Comparison of ENCODE assay signal across 8 mouse cellular contexts in genomic region chr9:44066785-44067225, GRCm38 (mm10). TPM values are rescaled to one million over a fixed set of nuclear protein-coding genes. Genes with fewer than 3 reads are reported as not detected.
DNase-seq lines count a peak whose midpoint lies in the region; ATAC-seq and TF ChIP-seq lines count a peak whose summit lies in the region.

TSS of gene Usp2 (plus strand) at chr9:44067021.

- peak; percentile 98; the same call in 1 of the 2 replicates for TF ChIP-seq CTCF in gastrocnemius, adult 2 months (IDR thresholded peaks at IDR 0.05)
- peak; percentile 79 for TF ChIP-seq CTCF in hindbrain, postnatal 0 days (IDR thresholded peaks at IDR 0.05; ENCODE audit: low read depth)
- TF ChIP-seq CTCF in left cerebral cortex, adult 2 months (IDR thresholded peaks at IDR 0.05) = peak; percentile 99

- H3K4me3 ChIP-seq in gastrocnemius, adult 2 months = peak within 1 kb of the TSS; percentile 76
- H3K4me3 ChIP-seq in hindbrain, postnatal 0 days (ENCODE audit: low read length) = peak within 1 kb of the TSS; percentile 58
- H3K4me3 ChIP-seq in left cerebral cortex, adult 2 months = peak within 1 kb of the TSS; percentile 62
- peak within 1 kb of the TSS; percentile 94 for H3K4me3 ChIP-seq in megakaryocyte, embryonic 14.5 days (replicated peaks)

- H3K27ac ChIP-seq in gastrocnemius, adult 2 months = peak within 1 kb of the TSS; percentile 97
- H3K27ac ChIP-seq in hindbrain, postnatal 0 days = peak within 1 kb of the TSS; percentile 58; the same call in 1 of the 2 replicates
- H3K27ac ChIP-seq in left cerebral cortex, adult 2 months = peak within 1 kb of the TSS; percentile 91

- no peaks in the 10 kb centered on the region for H3K4me1 ChIP-seq in hindbrain, postnatal 0 days (ENCODE audit: insufficient read depth, low read length)
- peaks cover 27% of the 10 kb centered on the region for H3K4me1 ChIP-seq in megakaryocyte, embryonic 14.5 days

- WGBS in hindbrain, postnatal 0 days = 0% methylated on average over 38 of the region's 38 CpGs

- DNase-seq in ZHBTc4 (ENCODE audit: low read depth, low spot score) = peak; percentile 99
- peak; percentile 99 for DNase-seq in gastrocnemius, adult 2 months
- DNase-seq in hindbrain, postnatal 0 days (ENCODE audit: low spot score) = peak; percentile 99
- peak; percentile 99 to 100 for DNase-seq in left cerebral cortex, adult 2 months (ENCODE audit: extremely low spot score in 1 of 2, low spot score in 2 of 2)
- DNase-seq in right cerebral cortex, postnatal 10 days (ENCODE audit: low spot score in 2 of 2) = peak; percentile 99 to 100
- DNase-seq in urinary bladder, postnatal 25 days (ENCODE audit: low spot score) = peak; percentile 100

- peak within 1 kb of the TSS; percentile 91 for H3K4me2 ChIP-seq in hindbrain, postnatal 0 days (ENCODE audit: low read depth, low read length)

- intact Hi-C loops in gastrocnemius, adult 2 months (cut with DNase I) = loop anchor here (2.0 kb wide), 1 partner anchor 82 kb away; no protein-coding TSS in a partner anchor
- intact Hi-C loops in left cerebral cortex, adult 2 months (cut with DNase I) = loop anchor here (2.0 to 5.0 kb wide), 4 partner anchors 20 to 80 kb away; partner anchors contain the start of genes C1qtnf5 and Thy1

- ATAC-seq in common myeloid progenitor, adult 5-6 weeks (replicated peaks; ENCODE audit: low read depth, poor library complexity, severe bottlenecking) = peak; percentile 94
- peak; percentile 99 for ATAC-seq in hindbrain, postnatal 0 days

- H3K36me3 ChIP-seq in hindbrain, postnatal 0 days (ENCODE audit: insufficient read depth, low read length) = no peaks in the 10 kb centered on the region
- no peaks in the 10 kb centered on the region for H3K36me3 ChIP-seq in megakaryocyte, embryonic 14.5 days (replicated peaks; ENCODE audit: low read length)

- peak within 1 kb of the TSS; percentile 61 for H3K9ac ChIP-seq in hindbrain, postnatal 0 days (replicated peaks; ENCODE audit: low read length)

- H3K27me3 ChIP-seq in hindbrain, postnatal 0 days (ENCODE audit: insufficient read depth, low read length) = no peaks in the 10 kb centered on the region
- peaks cover 50% of the 10 kb centered on the region for H3K27me3 ChIP-seq in megakaryocyte, embryonic 14.5 days (replicated peaks)

- H3K9me3 ChIP-seq in hindbrain, postnatal 0 days (ENCODE audit: low read length) = no peaks in the 10 kb centered on the region
- no peaks in the 10 kb centered on the region for H3K9me3 ChIP-seq in megakaryocyte, embryonic 14.5 days

RNA-seq across cellular contexts. Expression of gene Usp2, which starts in this region (rescaled TPM):
- total RNA-seq in common myeloid progenitor, adult 5-6 weeks (2017) = 3.8 and 5.0 TPM in 2 replicates
- 100 to 1,000 TPM; 223 to 228 TPM for total RNA-seq in gastrocnemius, adult 2 months (2021)
- total RNA-seq in hindbrain, postnatal 0 days (2014; rRNA removed) = 11.0 and 14.2 TPM in 2 replicates
- polyA plus RNA-seq in hindbrain, postnatal 0 days (2015; fragmentation: Nextera tagmentation; extraction: Ambion mirVana) = 19.6 and 20.5 TPM in 2 replicates
- total RNA-seq in left cerebral cortex, adult 2 months (2021) = 100 to 1,000 TPM in 1 of 2 experiments, 10 to 100 TPM in 1; 99.3 to 120 TPM
- 1.6 and 3.3 TPM in 2 replicates for polyA plus RNA-seq in megakaryocyte, embryonic 14.5 days (2012; ENCODE audit: insufficient read depth, low replicate concordance)

Comparison
In these comparisons a context has a peak if more than half of its experiments do, and no peak if none do; other contexts are left out.
1. Peak in every context shown above with its lines: DNase-seq, ATAC-seq, H3K4me3 ChIP-seq and H3K27ac ChIP-seq.